Mouse (Mus musculus) monocyte, adult 2 months (primary cell): ENCODE data around the gene Pvrig.
"Not testable (repeated sequence)": the region's sequence is repeated elsewhere in the genome, so short reads cannot be mapped to it uniquely, and the experiment has no call there.

ENCODE experiments used
- DNase-seq, 2 experiments: peaks; one replicate each; pipeline ENCODE4 v3.0.0; 2022; ENCODE audit warnings: low spot score in 2 of 2, low read depth in 1 of 2

Gene Pvrig

DNA sequence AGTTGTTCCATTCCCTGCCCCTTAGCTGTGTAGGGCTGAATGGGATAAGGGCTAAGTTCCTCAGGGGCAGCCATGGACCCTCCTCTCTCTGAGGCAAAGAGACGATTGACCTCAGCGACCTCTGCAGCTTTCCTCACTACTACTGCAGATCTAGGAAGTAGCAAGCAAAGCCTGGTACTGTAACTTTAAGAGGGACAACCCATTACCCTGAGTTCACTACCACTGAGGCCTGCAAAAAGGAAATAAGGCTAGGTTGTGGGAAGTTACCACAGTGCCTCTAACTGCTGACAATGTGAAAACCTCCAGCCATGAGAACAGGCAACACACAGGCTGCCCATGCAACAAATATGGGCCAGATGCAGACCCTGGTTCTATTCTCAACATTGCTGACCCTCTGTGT lies at the start of gene Pvrig:
TSS of gene Pvrig (plus strand) at position 301 of the 400 bp plus-strand sequence.
- no peak for DNase-seq

DNA sequence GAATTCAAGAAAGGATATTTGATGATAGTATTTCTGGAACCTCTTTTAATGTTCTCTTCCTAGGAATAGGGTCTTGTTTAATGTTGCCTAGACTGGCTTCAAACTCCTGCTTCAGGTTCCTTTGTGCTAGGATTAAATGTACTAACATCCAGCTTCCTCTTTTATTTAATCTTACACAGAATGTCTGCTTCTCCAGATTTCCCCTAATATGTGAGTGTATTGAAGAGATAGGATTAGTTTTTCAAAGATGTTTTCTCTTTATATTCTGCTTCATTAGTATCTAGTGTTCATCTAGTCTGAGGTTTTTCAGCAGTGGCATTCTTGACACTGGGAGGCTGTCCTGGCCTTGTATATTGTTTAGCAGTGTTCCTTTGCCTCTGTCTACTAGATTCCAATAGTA lies 47.6 kb upstream of the Pvrig start:
- DNase-seq = no peak

DNA sequence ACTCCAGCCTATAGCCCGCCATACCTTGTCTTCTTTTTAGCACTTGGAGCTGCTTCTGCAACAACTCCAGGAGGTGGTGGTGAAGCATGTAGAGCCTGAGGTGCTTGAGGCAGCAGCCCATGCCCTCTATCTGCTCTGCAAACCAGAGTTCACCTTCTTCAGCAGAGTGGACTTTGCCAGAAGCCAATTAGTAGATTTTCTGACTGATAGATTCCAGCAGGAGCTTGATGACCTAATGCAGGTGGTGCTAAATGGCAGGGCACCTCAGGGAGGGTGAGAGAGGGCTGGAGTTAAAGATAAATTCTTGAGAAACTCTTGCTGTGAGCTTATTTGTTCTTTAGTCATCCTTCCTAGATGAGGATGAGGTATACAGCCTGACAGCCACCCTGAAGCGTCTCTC lies 42.1 kb upstream of the Pvrig start:
- DNase-seq = no peak

DNA sequence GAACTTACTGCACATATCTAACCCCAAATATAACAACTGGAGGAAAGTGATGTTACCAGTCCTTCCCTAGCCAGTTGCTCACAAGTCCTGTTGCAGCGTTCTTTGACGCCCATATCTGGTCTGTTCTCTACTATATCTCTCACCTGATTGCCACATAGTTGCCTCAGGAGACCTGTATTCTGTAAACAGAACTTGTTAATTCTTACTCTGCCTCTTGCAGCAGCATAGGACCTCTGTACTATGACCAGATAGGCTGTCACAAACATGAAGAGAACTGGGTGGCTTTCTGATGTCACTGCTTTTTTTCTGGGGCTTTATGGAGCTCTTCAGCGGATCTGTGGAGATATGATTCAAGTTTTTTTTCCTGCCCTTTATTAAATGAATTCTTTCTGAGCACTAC lies 29.0 kb upstream of the Pvrig start:
- DNase-seq = no peak

DNA sequence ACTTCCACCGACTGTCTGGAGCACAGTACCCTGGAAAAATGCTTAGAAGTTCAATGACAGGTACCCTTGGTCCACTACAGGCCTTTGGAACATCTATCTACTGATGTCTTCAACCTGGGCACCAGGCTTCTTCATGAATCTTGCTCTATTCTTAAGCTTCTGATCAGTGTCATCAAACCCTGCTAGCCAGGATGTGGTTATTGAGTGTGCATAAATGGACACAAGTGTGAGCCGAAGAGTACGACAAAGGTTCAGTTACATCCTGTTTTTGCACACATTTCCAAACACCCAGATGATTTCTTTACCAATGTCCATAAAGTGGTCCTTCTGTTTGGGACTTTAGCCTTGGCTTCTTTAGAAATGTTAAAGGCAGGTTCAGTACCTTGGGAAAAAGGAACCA lies 1.5 kb downstream of the Pvrig start:
- no peak for DNase-seq

DNA sequence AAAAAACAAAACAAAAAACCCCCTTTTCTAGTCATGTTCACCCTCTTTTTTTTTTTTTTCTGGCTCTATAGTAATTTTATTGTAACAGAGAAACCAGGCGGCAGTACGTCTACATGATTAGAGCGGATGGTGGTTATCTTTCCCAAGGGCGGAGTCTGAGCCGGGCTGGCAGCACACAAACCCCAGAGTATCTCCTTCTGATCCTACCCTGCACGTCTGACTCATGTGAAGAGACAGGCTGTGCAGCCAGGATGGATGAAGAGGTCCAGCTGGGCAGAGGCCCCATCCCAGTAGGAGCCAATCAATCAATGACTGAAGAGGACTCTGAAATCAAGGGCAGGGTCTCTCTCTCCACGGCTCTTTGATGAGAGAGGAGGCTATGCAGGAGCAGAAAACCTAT lies 21.4 kb downstream of the Pvrig start:
- DNase-seq = not testable (repeated sequence)

DNA sequence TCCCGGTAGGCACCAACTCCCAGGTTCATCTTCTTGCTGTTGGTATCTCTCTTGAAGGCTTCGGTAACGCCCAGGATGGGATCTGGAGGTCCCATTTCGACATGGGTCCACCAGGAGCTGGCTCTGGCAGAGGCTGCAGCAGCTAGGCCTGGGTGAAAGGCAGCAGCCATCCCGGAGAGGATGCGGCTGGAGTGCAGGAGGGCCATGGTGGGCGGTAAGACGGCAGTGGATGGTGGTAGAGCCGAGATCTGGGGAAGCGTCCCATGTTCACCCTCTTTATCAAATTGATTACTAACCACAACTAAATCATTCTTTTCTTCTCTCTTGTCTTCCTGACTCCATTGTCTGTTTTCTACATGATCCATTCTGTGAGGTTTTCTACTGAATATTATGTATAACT lies 23.6 kb downstream of the Pvrig start:
- not testable (repeated sequence) for DNase-seq
